Mouse (Mus musculus) frontal cortex, adult (tissue): Measurements from ENCODE around the gene Zfhx3.

Experiments used
- ATAC-seq: cut with Nextera tagmentation; 2 replicates; pipeline ENCODE4 v1.9.2; 2017; ENCODE audit warnings: mild to moderate bottlenecking, moderate library complexity, mixed read lengths; ENCODE audit not compliant: low TSS enrichment

Zfhx3 gene

GRCm38 (mm10) chr8:108362421-108362820, 420.0 kb downstream of the Zfhx3 start:
- no peak for ATAC-seq

GRCm38 (mm10) chr8:108363435-108363834, 421.0 kb downstream of the Zfhx3 start:
- ATAC-seq: no peak

- no peak for ATAC-seq
Measured at GRCm38 (mm10) chr8:108363856-108364255, 421.4 kb downstream of the Zfhx3 start.

- ATAC-seq: peak; percentile 83
Measured at GRCm38 (mm10) chr8:108369081-108369480, 426.6 kb downstream of the Zfhx3 start.

- ATAC-seq: no peak
Measured at GRCm38 (mm10) chr8:108370731-108371130, 428.3 kb downstream of the Zfhx3 start.

- no peak for ATAC-seq
Measured at GRCm38 (mm10) chr8:108373046-108373445, 430.6 kb downstream of the Zfhx3 start.

GRCm38 (mm10) chr8:108378036-108378435, 435.6 kb downstream of the Zfhx3 start:
- no peak for ATAC-seq

GRCm38 (mm10) chr8:108383121-108383520, 440.7 kb downstream of the Zfhx3 start:
- ATAC-seq: no peak

- ATAC-seq: no peak
Measured at GRCm38 (mm10) chr8:108387160-108387912, 444.9 kb downstream of the Zfhx3 start.

- no peak for ATAC-seq
Measured at GRCm38 (mm10) chr8:108387913-108388274, 445.4 kb downstream of the Zfhx3 start.

GRCm38 (mm10) chr8:108392909-108393308, 450.5 kb downstream of the Zfhx3 start:
- no peak for ATAC-seq

GRCm38 (mm10) chr8:108402149-108402548, 459.7 kb downstream of the Zfhx3 start:
- ATAC-seq: no peak

- peak; percentile 93 for ATAC-seq
Measured at GRCm38 (mm10) chr8:108406716-108407494, 464.5 kb downstream of the Zfhx3 start.

GRCm38 (mm10) chr8:108419162-108419844, 476.9 kb downstream of the Zfhx3 start:
- ATAC-seq: peak; percentile 47; the same call in 1 of the 2 replicates

- ATAC-seq: no peak
Measured at GRCm38 (mm10) chr8:108422521-108422920, 480.1 kb downstream of the Zfhx3 start.

- no peak for ATAC-seq
Measured at GRCm38 (mm10) chr8:108424337-108424736, 481.9 kb downstream of the Zfhx3 start.

- no peak for ATAC-seq
Measured at GRCm38 (mm10) chr8:108433321-108433720, 490.9 kb downstream of the Zfhx3 start.

GRCm38 (mm10) chr8:108434510-108434909, 492.1 kb downstream of the Zfhx3 start:
- ATAC-seq: no peak

GRCm38 (mm10) chr8:108436336-108436735, 493.9 kb downstream of the Zfhx3 start:
- no peak for ATAC-seq

- no peak for ATAC-seq
Measured at GRCm38 (mm10) chr8:108437316-108437830, 494.9 kb downstream of the Zfhx3 start.

GRCm38 (mm10) chr8:108440476-108440875, 498.0 kb downstream of the Zfhx3 start:
- ATAC-seq: no peak

GRCm38 (mm10) chr8:108450847-108451246, 508.4 kb downstream of the Zfhx3 start:
- ATAC-seq: no peak
